In the genomic region with DNA sequence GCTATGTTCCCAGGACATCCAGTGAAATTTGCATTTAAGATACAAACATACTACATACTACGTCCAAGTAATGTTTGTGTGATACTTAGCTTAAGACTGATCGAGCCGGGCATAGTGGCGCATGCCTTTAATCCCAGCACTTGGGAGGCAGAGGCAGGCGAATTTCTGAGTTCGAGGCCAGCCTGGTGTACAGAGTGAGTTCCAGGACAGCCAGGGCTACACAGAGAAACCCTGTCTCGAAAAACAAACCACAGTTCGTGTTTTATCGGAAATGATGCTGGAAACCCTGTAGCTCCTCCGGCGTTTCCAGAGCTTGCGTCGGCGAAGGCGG, we compare ENCODE assay signal across 9 mouse cellular contexts. TPM values are rescaled to one million over a fixed set of nuclear protein-coding genes. Genes with fewer than 3 reads are reported as not detected.
DNase-seq lines count a peak whose midpoint lies in the region; ATAC-seq and TF ChIP-seq lines count a peak whose summit lies in the region.
"Not testable (repeated sequence)": the region's sequence is repeated elsewhere in the genome, so short reads cannot be mapped to it uniquely, and the experiment has no call there.
"Had no signal": no experiment of that assay in that cellular context is flagged by ENCODE, and none has a peak within 500 bp of the region (broad histone marks: within the 10 kb centered on the region; RNA-seq: fewer than 3 reads in every experiment).

No protein-coding gene starts in this region.

- not testable (repeated sequence) for TF ChIP-seq CTCF in CH12.LX (conservative IDR thresholded peaks at IDR 0.05 in 1 of 2, IDR thresholded peaks at IDR 0.05 in 1 of 2; ENCODE audit: low read depth in 2 of 2, low read length in 2 of 2); forebrain, postnatal 0 days (IDR thresholded peaks at IDR 0.05; ENCODE audit: low read depth)

- not testable (repeated sequence) for TF ChIP-seq EP300 in CH12.LX (IDR thresholded peaks at IDR 0.05; ENCODE audit: low read length)

- not testable (repeated sequence) for TF ChIP-seq POLR2A in CH12.LX (IDR thresholded peaks at IDR 0.05; ENCODE audit: low read depth, low read length)

- not testable (repeated sequence) for H3K27me3 ChIP-seq in CH12.LX (replicated peaks); embryonic facial prominence, embryonic 12.5 days; forebrain, postnatal 0 days (ENCODE audit: insufficient read depth, low read length); hindbrain, embryonic 12.5 days; kidney, embryonic 16.5 days (ENCODE audit: insufficient read depth, low read length); liver, embryonic 13.5 days; midbrain, embryonic 11.5 days (ENCODE audit: control insufficient read depth, insufficient read depth, low read length); neural tube, embryonic 15.5 days (replicated peaks)

- dilution Hi-C loops in CH12.LX (cut with MboI; ENCODE audit: extremely low pct_ligation_motif_present, extremely low pct_unique_long_range_greater_than_20kb, low sequenced_read_pairs) = not testable (repeated sequence)

- ATAC-seq in embryonic facial prominence, embryonic 12.5 days (ENCODE audit: insufficient number of reproducible peaks, insufficient read depth, low FRiP score, low TSS enrichment) = 0 out of 2 replicates have a peak, but pooled peaks have one; percentile 18
- not testable (repeated sequence) for ATAC-seq in forebrain, postnatal 0 days
- peak; percentile 39 for ATAC-seq in hindbrain, embryonic 12.5 days (ENCODE audit: low FRiP score)
- peak; percentile 8 for ATAC-seq in kidney, embryonic 16.5 days (ENCODE audit: low FRiP score, low TSS enrichment)
- ATAC-seq in liver, embryonic 13.5 days (ENCODE audit: low read depth) = peak; percentile 4; the same call in 1 of the 2 replicates
- ATAC-seq in midbrain, embryonic 11.5 days (ENCODE audit: low FRiP score) = peak; percentile 56
- ATAC-seq in neural tube, embryonic 15.5 days (ENCODE audit: low FRiP score) = peak; percentile 8

- not testable (repeated sequence) for TF ChIP-seq RAD21 in CH12.LX (IDR thresholded peaks at IDR 0.05; ENCODE audit: low read depth, low read length)

- peak overlapping the region; percentile 58 for H3K27ac ChIP-seq in CH12.LX (ENCODE audit: insufficient read depth, low read depth)
- H3K27ac ChIP-seq in embryonic facial prominence, embryonic 12.5 days = peak overlapping the region; percentile 82
- H3K27ac ChIP-seq in forebrain, postnatal 0 days (ENCODE audit: low read depth, low read length) = peak overlapping the region; percentile 88
- H3K27ac ChIP-seq in hindbrain, embryonic 12.5 days = peak overlapping the region; percentile 88
- H3K27ac ChIP-seq in kidney, embryonic 16.5 days (ENCODE audit: low read length) = peak overlapping the region; percentile 80
- peak overlapping the region; percentile 90 for H3K27ac ChIP-seq in liver, embryonic 13.5 days
- not testable (repeated sequence) for H3K27ac ChIP-seq in midbrain, embryonic 11.5 days (ENCODE audit: low read depth, low read length)
- peak overlapping the region; percentile 88 for H3K27ac ChIP-seq in neural tube, embryonic 15.5 days (replicated peaks)

- not testable (repeated sequence) for H3K9me3 ChIP-seq in CH12.LX (replicated peaks; ENCODE audit: low read length); embryonic facial prominence, embryonic 12.5 days; forebrain, postnatal 0 days (ENCODE audit: low read length); hindbrain, embryonic 12.5 days (replicated peaks); kidney, embryonic 16.5 days (ENCODE audit: low read length); liver, embryonic 13.5 days (replicated peaks); midbrain, embryonic 11.5 days (ENCODE audit: control insufficient read depth, low read length); neural tube, embryonic 15.5 days (replicated peaks)

- DNase-seq in CH12.LX (ENCODE audit: extremely low read depth) = peak; percentile 25
- not testable (repeated sequence) for DNase-seq in forebrain, postnatal 0 days; liver, embryonic 13.5 days; midbrain, embryonic 11.5 days (ENCODE audit: low spot score, missing footprints)

- 10% methylated on average over 15 of the region's 15 CpGs for WGBS in embryonic facial prominence, embryonic 12.5 days
- 11% methylated on average over 15 of the region's 15 CpGs for WGBS in forebrain, postnatal 0 days
- WGBS in hindbrain, embryonic 12.5 days = 11% methylated on average over 15 of the region's 15 CpGs
- WGBS in kidney, embryonic 16.5 days = 11% methylated on average over 15 of the region's 15 CpGs
- WGBS in liver, embryonic 13.5 days (ENCODE audit: insufficient replicate concordance) = 5% methylated on average over 15 of the region's 15 CpGs
- WGBS in midbrain, embryonic 11.5 days = 11% methylated on average over 15 of the region's 15 CpGs
- 12% methylated on average over 15 of the region's 15 CpGs for WGBS in neural tube, embryonic 15.5 days

- peak overlapping the region; percentile 82 for H3K4me2 ChIP-seq in CH12.LX (ENCODE audit: insufficient read depth, low read depth, poor library complexity, severe bottlenecking)
- H3K4me2 ChIP-seq in embryonic facial prominence, embryonic 12.5 days (replicated peaks) = peak overlapping the region; percentile 83
- H3K4me2 ChIP-seq in forebrain, postnatal 0 days (ENCODE audit: low read depth) = peak overlapping the region; percentile 67
- H3K4me2 ChIP-seq in hindbrain, embryonic 12.5 days (replicated peaks) = peak overlapping the region; percentile 71
- peak overlapping the region; percentile 60 for H3K4me2 ChIP-seq in kidney, embryonic 16.5 days (replicated peaks; ENCODE audit: low read depth, low read length)
- H3K4me2 ChIP-seq in liver, embryonic 13.5 days = peak overlapping the region; percentile 85
- peak overlapping the region; percentile 88 for H3K4me2 ChIP-seq in midbrain, embryonic 11.5 days
- H3K4me2 ChIP-seq in neural tube, embryonic 15.5 days = peak overlapping the region; percentile 84

- peak overlapping the region; percentile 82 for H3K9ac ChIP-seq in CH12.LX (ENCODE audit: insufficient read depth, low read depth)
- H3K9ac ChIP-seq in embryonic facial prominence, embryonic 12.5 days = peak overlapping the region; percentile 97
- H3K9ac ChIP-seq in forebrain, postnatal 0 days = peak overlapping the region; percentile 97
- peak overlapping the region; percentile 98 for H3K9ac ChIP-seq in hindbrain, embryonic 12.5 days
- H3K9ac ChIP-seq in kidney, embryonic 16.5 days (replicated peaks; ENCODE audit: low read length) = peak overlapping the region; percentile 95
- H3K9ac ChIP-seq in liver, embryonic 13.5 days = peak overlapping the region; percentile 95
- peak overlapping the region; percentile 98 for H3K9ac ChIP-seq in midbrain, embryonic 11.5 days (ENCODE audit: low read length)
- peak overlapping the region; percentile 93 for H3K9ac ChIP-seq in neural tube, embryonic 15.5 days (replicated peaks)

- in situ Hi-C loops in CH12.LX (cut with MboI; ENCODE audit: low pct_ligation_motif_present, low pct_unique_long_range_greater_than_20kb, low sequenced_read_pairs) = not testable (repeated sequence)

- peak overlapping the region; percentile 85 to 99 (median 99) for H3K4me3 ChIP-seq in CH12.LX (replicated peaks in 1 of 3; ENCODE audit: low read depth in 2 of 3, low read length in 2 of 3, poor library complexity in 1 of 3)
- H3K4me3 ChIP-seq in embryonic facial prominence, embryonic 12.5 days = peak overlapping the region; percentile 98
- peak overlapping the region; percentile 99 for H3K4me3 ChIP-seq in forebrain, postnatal 0 days (ENCODE audit: low read depth, low read length)
- peak overlapping the region; percentile 98 for H3K4me3 ChIP-seq in hindbrain, embryonic 12.5 days
- peak overlapping the region; percentile 84 for H3K4me3 ChIP-seq in kidney, embryonic 16.5 days (ENCODE audit: low read length)
- peak overlapping the region; percentile 91 for H3K4me3 ChIP-seq in liver, embryonic 13.5 days (replicated peaks)
- peak overlapping the region; percentile 98 for H3K4me3 ChIP-seq in midbrain, embryonic 11.5 days (ENCODE audit: low read depth, low read length)
- peak overlapping the region; percentile 84 for H3K4me3 ChIP-seq in neural tube, embryonic 15.5 days (replicated peaks)

- peaks cover 42% of the 10 kb centered on the region for H3K79me2 ChIP-seq in CH12.LX (replicated peaks; ENCODE audit: control insufficient read depth, extremely low read depth, insufficient read depth, poor library complexity, severe bottlenecking)

- H3K4me1 ChIP-seq in CH12.LX (ENCODE audit: control insufficient read depth in 1 of 2, insufficient read depth in 2 of 2) = peaks cover 5 to 55% of the 10 kb centered on the region in 2 experiments; a peak in 2 of 4 replicates
- H3K4me1 ChIP-seq in embryonic facial prominence, embryonic 12.5 days = peaks cover 33% of the 10 kb centered on the region
- H3K4me1 ChIP-seq in forebrain, postnatal 0 days (ENCODE audit: insufficient read depth) = peaks cover 15% of the 10 kb centered on the region
- H3K4me1 ChIP-seq in hindbrain, embryonic 12.5 days = peaks cover 29% of the 10 kb centered on the region
- H3K4me1 ChIP-seq in kidney, embryonic 16.5 days (ENCODE audit: insufficient read depth, low read length) = peaks cover 32% of the 10 kb centered on the region
- H3K4me1 ChIP-seq in liver, embryonic 13.5 days (replicated peaks) = peaks cover 56% of the 10 kb centered on the region
- H3K4me1 ChIP-seq in midbrain, embryonic 11.5 days (ENCODE audit: control insufficient read depth, insufficient read depth, low read length) = peaks cover 24% of the 10 kb centered on the region
- H3K4me1 ChIP-seq in neural tube, embryonic 15.5 days = peaks cover 43% of the 10 kb centered on the region

- H3K36me3 ChIP-seq in CH12.LX (replicated peaks in 1 of 2; ENCODE audit: control insufficient read depth in 1 of 2, insufficient read depth in 1 of 2, low read length in 1 of 2) = peaks cover 7 to 13% of the 10 kb centered on the region in 2 experiments
- H3K36me3 ChIP-seq in embryonic facial prominence, embryonic 12.5 days; forebrain, postnatal 0 days (ENCODE audit: insufficient read depth); hindbrain, embryonic 12.5 days; kidney, embryonic 16.5 days (ENCODE audit: insufficient read depth, low read length); liver, embryonic 13.5 days; midbrain, embryonic 11.5 days (ENCODE audit: control insufficient read depth, insufficient read depth, low read length); neural tube, embryonic 15.5 days: not testable (repeated sequence)

RNA-seq across cellular contexts. Expression of a gene that starts 0.3 kb away (rescaled TPM):
- total RNA-seq in CH12.LX (2012; rRNA removed) (27.9 and 31.8 TPM in 2 replicates), CH12.LX (2014; rRNA removed) (22.1 and 23.4 TPM in 2 replicates)
- polyA plus RNA-seq in CH12.LX (2012; ENCODE audit: insufficient read length, low read depth) = 43.5 and 54.0 TPM in 2 replicates
- polyA plus RNA-seq in embryonic facial prominence, embryonic 12.5 days (2016; fragmentation: Nextera tagmentation; extraction: Ambion mirVana) = 23.5 and 25.4 TPM in 2 replicates
- 31.2 and 41.5 TPM in 2 replicates for total RNA-seq in forebrain, postnatal 0 days (2014; rRNA removed)
- 14.6 and 15.0 TPM in 2 replicates for polyA plus RNA-seq in forebrain, postnatal 0 days (2015; fragmentation: Nextera tagmentation; extraction: Ambion mirVana)
- 23.0 and 25.2 TPM in 2 replicates for polyA plus RNA-seq in hindbrain, embryonic 12.5 days (2016; fragmentation: Nextera tagmentation; extraction: Ambion mirVana)
- 19.7 and 22.7 TPM in 2 replicates for polyA plus RNA-seq in kidney, embryonic 16.5 days (2015; fragmentation: Nextera tagmentation; extraction: Ambion mirVana)
- 9.5 and 13.1 TPM in 2 replicates for polyA plus RNA-seq in liver, embryonic 13.5 days (2015; fragmentation: Nextera tagmentation; extraction: Ambion mirVana)
- 23.5 and 24.9 TPM in 2 replicates for polyA plus RNA-seq in midbrain, embryonic 11.5 days (2014; fragmentation: Nextera tagmentation; extraction: Ambion mirVana)
- polyA plus RNA-seq in neural tube, embryonic 15.5 days (2015; fragmentation: Nextera tagmentation; extraction: Ambion mirVana) = 19.2 and 20.5 TPM in 2 replicates

RNA-seq across cellular contexts. Expression of a gene that starts 10.9 kb away (rescaled TPM):
- not detected in 2 replicates for total RNA-seq in CH12.LX (2012; rRNA removed)
- not detected in 2 replicates for total RNA-seq in CH12.LX (2014; rRNA removed)
- not detected in 2 replicates for polyA plus RNA-seq in CH12.LX (2012; ENCODE audit: insufficient read length, low read depth)
- 0.35 and 0.76 TPM in 2 replicates for polyA plus RNA-seq in embryonic facial prominence, embryonic 12.5 days (2016; fragmentation: Nextera tagmentation; extraction: Ambion mirVana)
- not detected in 2 replicates for total RNA-seq in forebrain, postnatal 0 days (2014; rRNA removed)
- polyA plus RNA-seq in forebrain, postnatal 0 days (2015; fragmentation: Nextera tagmentation; extraction: Ambion mirVana) = 0.64 and 0.96 TPM in 2 replicates
- polyA plus RNA-seq in hindbrain, embryonic 12.5 days (2016; fragmentation: Nextera tagmentation; extraction: Ambion mirVana) = not detected in 2 replicates
- 0.37 TPM in 1 of 2 replicates, not detected in the other for polyA plus RNA-seq in kidney, embryonic 16.5 days (2015; fragmentation: Nextera tagmentation; extraction: Ambion mirVana)
- 0.24 and 0.28 TPM in 2 replicates for polyA plus RNA-seq in liver, embryonic 13.5 days (2015; fragmentation: Nextera tagmentation; extraction: Ambion mirVana)
- polyA plus RNA-seq in midbrain, embryonic 11.5 days (2014; fragmentation: Nextera tagmentation; extraction: Ambion mirVana) = not detected in 2 replicates
- 0.42 and 0.51 TPM in 2 replicates for polyA plus RNA-seq in neural tube, embryonic 15.5 days (2015; fragmentation: Nextera tagmentation; extraction: Ambion mirVana)
- total RNA-seq: adrenal gland, adult 8-10 months had no signal

RNA-seq across cellular contexts. Expression of a gene that starts 19.1 kb away (rescaled TPM):
- 4.4 and 5.5 TPM in 2 replicates for total RNA-seq in CH12.LX (2012; rRNA removed)
- total RNA-seq in CH12.LX (2014; rRNA removed) = 1.8 and 2.1 TPM in 2 replicates
- polyA plus RNA-seq in CH12.LX (2012; ENCODE audit: insufficient read length, low read depth) = 4.8 and 5.1 TPM in 2 replicates
- 59.6 and 60.6 TPM in 2 replicates for polyA plus RNA-seq in embryonic facial prominence, embryonic 12.5 days (2016; fragmentation: Nextera tagmentation; extraction: Ambion mirVana)
- total RNA-seq in forebrain, postnatal 0 days (2014; rRNA removed) = 43.5 and 54.5 TPM in 2 replicates
- polyA plus RNA-seq in forebrain, postnatal 0 days (2015; fragmentation: Nextera tagmentation; extraction: Ambion mirVana) = 42.0 and 48.3 TPM in 2 replicates
- polyA plus RNA-seq in hindbrain, embryonic 12.5 days (2016; fragmentation: Nextera tagmentation; extraction: Ambion mirVana) = 39.2 and 39.6 TPM in 2 replicates
- 116 and 120 TPM in 2 replicates for polyA plus RNA-seq in kidney, embryonic 16.5 days (2015; fragmentation: Nextera tagmentation; extraction: Ambion mirVana)
- polyA plus RNA-seq in liver, embryonic 13.5 days (2015; fragmentation: Nextera tagmentation; extraction: Ambion mirVana) = 9.8 and 10.2 TPM in 2 replicates
- polyA plus RNA-seq in midbrain, embryonic 11.5 days (2014; fragmentation: Nextera tagmentation; extraction: Ambion mirVana) = 36.1 and 36.4 TPM in 2 replicates
- polyA plus RNA-seq in neural tube, embryonic 15.5 days (2015; fragmentation: Nextera tagmentation; extraction: Ambion mirVana) = 60.2 and 65.7 TPM in 2 replicates

RNA-seq across cellular contexts. Expression of a gene that starts 20.6 kb away (rescaled TPM):
- total RNA-seq in CH12.LX (2012; rRNA removed) = 2.2 and 3.9 TPM in 2 replicates
- 0.23 and 0.32 TPM in 2 replicates for total RNA-seq in CH12.LX (2014; rRNA removed)
- 0.33 and 0.35 TPM in 2 replicates for polyA plus RNA-seq in CH12.LX (2012; ENCODE audit: insufficient read length, low read depth)
- polyA plus RNA-seq in embryonic facial prominence, embryonic 12.5 days (2016; fragmentation: Nextera tagmentation; extraction: Ambion mirVana) = 8.4 and 10.5 TPM in 2 replicates
- total RNA-seq in forebrain, postnatal 0 days (2014; rRNA removed) = 218 and 221 TPM in 2 replicates
- polyA plus RNA-seq in forebrain, postnatal 0 days (2015; fragmentation: Nextera tagmentation; extraction: Ambion mirVana) = 255 and 290 TPM in 2 replicates
- 30.6 and 32.1 TPM in 2 replicates for polyA plus RNA-seq in hindbrain, embryonic 12.5 days (2016; fragmentation: Nextera tagmentation; extraction: Ambion mirVana)
- 2.3 and 2.9 TPM in 2 replicates for polyA plus RNA-seq in kidney, embryonic 16.5 days (2015; fragmentation: Nextera tagmentation; extraction: Ambion mirVana)
- polyA plus RNA-seq in liver, embryonic 13.5 days (2015; fragmentation: Nextera tagmentation; extraction: Ambion mirVana) = 0.10 and 0.31 TPM in 2 replicates
- polyA plus RNA-seq in midbrain, embryonic 11.5 days (2014; fragmentation: Nextera tagmentation; extraction: Ambion mirVana) = 12.7 and 13.4 TPM in 2 replicates
- polyA plus RNA-seq in neural tube, embryonic 15.5 days (2015; fragmentation: Nextera tagmentation; extraction: Ambion mirVana) = 214 and 242 TPM in 2 replicates

RNA-seq across cellular contexts. Expression of a gene that starts 26.8 kb away (rescaled TPM):
- total RNA-seq in CH12.LX (2012; rRNA removed) = 102 and 105 TPM in 2 replicates
- 67.6 and 69.1 TPM in 2 replicates for total RNA-seq in CH12.LX (2014; rRNA removed)
- polyA plus RNA-seq in CH12.LX (2012; ENCODE audit: insufficient read length, low read depth) = 94.8 and 100.0 TPM in 2 replicates
- 47.9 and 48.0 TPM in 2 replicates for polyA plus RNA-seq in embryonic facial prominence, embryonic 12.5 days (2016; fragmentation: Nextera tagmentation; extraction: Ambion mirVana)
- total RNA-seq in forebrain, postnatal 0 days (2014; rRNA removed) = 34.5 and 34.7 TPM in 2 replicates
- 35.4 and 38.0 TPM in 2 replicates for polyA plus RNA-seq in forebrain, postnatal 0 days (2015; fragmentation: Nextera tagmentation; extraction: Ambion mirVana)
- 42.2 and 42.4 TPM in 2 replicates for polyA plus RNA-seq in hindbrain, embryonic 12.5 days (2016; fragmentation: Nextera tagmentation; extraction: Ambion mirVana)
- polyA plus RNA-seq in kidney, embryonic 16.5 days (2015; fragmentation: Nextera tagmentation; extraction: Ambion mirVana) = 44.4 and 45.3 TPM in 2 replicates
- polyA plus RNA-seq in liver, embryonic 13.5 days (2015; fragmentation: Nextera tagmentation; extraction: Ambion mirVana) = 41.3 and 47.7 TPM in 2 replicates
- 54.8 and 59.6 TPM in 2 replicates for polyA plus RNA-seq in midbrain, embryonic 11.5 days (2014; fragmentation: Nextera tagmentation; extraction: Ambion mirVana)
- polyA plus RNA-seq in neural tube, embryonic 15.5 days (2015; fragmentation: Nextera tagmentation; extraction: Ambion mirVana) = 36.5 and 37.9 TPM in 2 replicates
